7 mouse cellular contexts compared by ENCODE assay signal in the genomic region with DNA sequence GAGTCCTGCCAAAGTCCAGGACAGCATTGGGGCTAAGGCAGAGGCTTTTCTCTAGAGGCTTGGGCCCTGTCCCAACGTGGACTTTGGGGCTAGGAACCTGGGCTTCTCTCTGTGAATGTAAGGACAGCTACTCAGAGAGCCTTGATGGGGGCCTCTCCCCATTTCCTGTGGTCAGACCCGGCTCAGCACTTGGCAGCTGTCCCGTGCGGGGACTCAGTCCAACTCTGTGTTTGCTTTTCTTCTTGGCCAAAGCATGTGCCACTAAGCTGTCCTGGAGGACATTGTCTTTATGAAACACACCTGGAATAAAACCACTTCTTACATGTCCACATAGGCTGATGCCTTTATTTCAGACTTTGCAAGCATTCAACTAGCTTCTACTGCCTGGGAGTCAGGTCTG. TPM values are rescaled to one million over a fixed set of nuclear protein-coding genes. Genes with fewer than 3 reads are reported as not detected.
A peak's percentile ranks its signal among the peaks of the same experiment; 100 is the strongest.
DNase-seq lines count a peak whose midpoint lies in the region; ATAC-seq and TF ChIP-seq lines count a peak whose summit lies in the region.

No protein-coding gene starts in this region.

- no peaks in the 10 kb centered on the region for H3K9me3 ChIP-seq in intestine, embryonic 14.5 days (ENCODE audit: control insufficient read depth, low read length)
- H3K9me3 ChIP-seq in intestine, postnatal 0 days (ENCODE audit: control insufficient read depth) = no peaks in the 10 kb centered on the region
- H3K9me3 ChIP-seq in heart, embryonic 15.5 days (replicated peaks) = no peaks in the 10 kb centered on the region
- no peaks in the 10 kb centered on the region for H3K9me3 ChIP-seq in midbrain, embryonic 10.5 days (replicated peaks)

- no peaks in the 10 kb centered on the region for H3K27me3 ChIP-seq in intestine, embryonic 14.5 days (replicated peaks; ENCODE audit: control insufficient read depth, insufficient read depth, low read length)
- H3K27me3 ChIP-seq in intestine, postnatal 0 days (replicated peaks; ENCODE audit: control insufficient read depth, insufficient read depth, low read length) = no peaks in the 10 kb centered on the region
- no peaks in the 10 kb centered on the region for H3K27me3 ChIP-seq in heart, embryonic 15.5 days
- no peaks in the 10 kb centered on the region for H3K27me3 ChIP-seq in midbrain, embryonic 10.5 days (ENCODE audit: low read depth, poor library complexity, severe bottlenecking)

- no peak for TF ChIP-seq CTCF in intestine, postnatal 0 days (IDR thresholded peaks at IDR 0.05; ENCODE audit: low read depth)

- no peak overlapping the region for H3K9ac ChIP-seq in intestine, embryonic 14.5 days (ENCODE audit: low read length)
- H3K9ac ChIP-seq in intestine, postnatal 0 days (ENCODE audit: low read depth, low read length) = no peak overlapping the region
- H3K9ac ChIP-seq in heart, embryonic 15.5 days = no peak overlapping the region

- peaks cover 14% of the 10 kb centered on the region for H3K4me1 ChIP-seq in intestine, embryonic 14.5 days (replicated peaks; ENCODE audit: control insufficient read depth, insufficient read depth, low read length)
- H3K4me1 ChIP-seq in intestine, postnatal 0 days (replicated peaks; ENCODE audit: control insufficient read depth, insufficient read depth, low read length) = no peaks in the 10 kb centered on the region
- peaks cover 47% of the 10 kb centered on the region for H3K4me1 ChIP-seq in heart, embryonic 15.5 days (replicated peaks)
- H3K4me1 ChIP-seq in midbrain, embryonic 10.5 days = peaks cover 16% of the 10 kb centered on the region

- no peaks in the 10 kb centered on the region for H3K36me3 ChIP-seq in intestine, embryonic 14.5 days (ENCODE audit: control insufficient read depth, insufficient read depth, low read length)
- no peaks in the 10 kb centered on the region for H3K36me3 ChIP-seq in intestine, postnatal 0 days (ENCODE audit: control insufficient read depth, insufficient read depth)
- H3K36me3 ChIP-seq in heart, embryonic 15.5 days = no peaks in the 10 kb centered on the region
- H3K36me3 ChIP-seq in midbrain, embryonic 10.5 days = peaks cover 36% of the 10 kb centered on the region

- peak overlapping the region; percentile 38; the same call in 1 of the 2 replicates for H3K27ac ChIP-seq in intestine, embryonic 14.5 days (ENCODE audit: low read depth)
- no peak overlapping the region for H3K27ac ChIP-seq in intestine, postnatal 0 days (ENCODE audit: low read depth, low read length)
- H3K27ac ChIP-seq in heart, embryonic 15.5 days = peak overlapping the region; percentile 64
- no peak overlapping the region for H3K27ac ChIP-seq in midbrain, embryonic 10.5 days (replicated peaks)

- H3K4me3 ChIP-seq in intestine, embryonic 14.5 days (ENCODE audit: low read depth, low read length) = no peak overlapping the region
- H3K4me3 ChIP-seq in intestine, postnatal 0 days (ENCODE audit: low read depth, low read length) = no peak overlapping the region
- H3K4me3 ChIP-seq in heart, embryonic 15.5 days = no peak overlapping the region
- no peak overlapping the region for H3K4me3 ChIP-seq in midbrain, embryonic 10.5 days

- WGBS in intestine, embryonic 14.5 days = 37% methylated on average over 4 of the region's 4 CpGs
- WGBS in intestine, postnatal 0 days = 23% methylated on average over 4 of the region's 4 CpGs
- WGBS in heart, embryonic 15.5 days = 26% methylated on average over 4 of the region's 4 CpGs
- 85% methylated on average over 4 of the region's 4 CpGs for WGBS in midbrain, embryonic 10.5 days

- no peak for DNase-seq in intestine, embryonic 14.5 days (ENCODE audit: low spot score)
- peak; percentile 57 for DNase-seq in Muller cell, postnatal 12 days (ENCODE audit: inconsistent ontology term)
- DNase-seq in lung, adult 18-20 months = peak; percentile 83 to 89
- no peak for DNase-seq in midbrain, embryonic 10.5 days (ENCODE audit: low spot score)

- no peak overlapping the region for H3K4me2 ChIP-seq in intestine, embryonic 14.5 days (ENCODE audit: low read length)
- H3K4me2 ChIP-seq in intestine, postnatal 0 days (replicated peaks; ENCODE audit: low read depth) = no peak overlapping the region
- no peak overlapping the region for H3K4me2 ChIP-seq in heart, embryonic 15.5 days

- 0 out of 2 replicates have a peak, but pooled peaks have one; percentile 27 for ATAC-seq in intestine, embryonic 14.5 days (replicated peaks; ENCODE audit: low FRiP score, low TSS enrichment, low read depth)
- no peak for ATAC-seq in intestine, postnatal 0 days
- ATAC-seq in heart, embryonic 15.5 days (replicated peaks; ENCODE audit: insufficient number of reproducible peaks, insufficient read depth, low FRiP score, low read depth) = 0 out of 2 replicates have a peak, but pooled peaks have one; percentile 38
- no peak for ATAC-seq in frontal cortex, adult (ENCODE audit: low TSS enrichment)

RNA-seq across cellular contexts. Expression of a gene that starts 40.1 kb away (rescaled TPM):
- polyA plus RNA-seq in intestine, embryonic 14.5 days (2014; fragmentation: Nextera tagmentation; extraction: Ambion mirVana) = 26.1 and 29.4 TPM in 2 replicates
- 34.9 and 35.4 TPM in 2 replicates for polyA plus RNA-seq in intestine, postnatal 0 days (2015; fragmentation: Nextera tagmentation; extraction: Ambion mirVana)
- polyA plus RNA-seq in heart, embryonic 15.5 days (2015; fragmentation: Nextera tagmentation; extraction: Ambion mirVana) = 14.0 and 20.5 TPM in 2 replicates
- polyA plus RNA-seq in midbrain, embryonic 10.5 days (2016; fragmentation: Nextera tagmentation; extraction: Ambion mirVana) = 26.3 and 27.1 TPM in 2 replicates

RNA-seq across cellular contexts. Expression of a gene that starts 40.6 kb away (rescaled TPM):
- 316 and 325 TPM in 2 replicates for polyA plus RNA-seq in intestine, embryonic 14.5 days (2014; fragmentation: Nextera tagmentation; extraction: Ambion mirVana)
- 112 and 113 TPM in 2 replicates for polyA plus RNA-seq in intestine, postnatal 0 days (2015; fragmentation: Nextera tagmentation; extraction: Ambion mirVana)
- 133 and 168 TPM in 2 replicates for polyA plus RNA-seq in heart, embryonic 15.5 days (2015; fragmentation: Nextera tagmentation; extraction: Ambion mirVana)
- polyA plus RNA-seq in midbrain, embryonic 10.5 days (2016; fragmentation: Nextera tagmentation; extraction: Ambion mirVana) = 513 and 531 TPM in 2 replicates

Comparison
In these comparisons a context has a peak if more than half of its experiments do, and no peak if none do; other contexts are left out.
1. ATAC-seq: peak in intestine, embryonic 14.5 days (single experiment) and heart, embryonic 15.5 days (single experiment); none in intestine, postnatal 0 days (single experiment) and frontal cortex, adult (single experiment).
2. H3K27ac ChIP-seq: peak in intestine, embryonic 14.5 days (single experiment) and heart, embryonic 15.5 days (single experiment); none in intestine, postnatal 0 days (single experiment) and midbrain, embryonic 10.5 days (single experiment).
3. DNase-seq: peak in Muller cell, postnatal 12 days (single experiment) and lung, adult 18-20 months (2 of 2); none in intestine, embryonic 14.5 days (single experiment) and midbrain, embryonic 10.5 days (single experiment).